Mouse (Mus musculus) CD4-positive, CD25-positive, alpha-beta regulatory T cell (primary cell): ENCODE results near the gene Aknad1. TPM values are rescaled to one million over a fixed set of nuclear protein-coding genes. Genes with fewer than 3 reads are reported as not detected.

Source experiments
- polyA plus RNA-seq: library from polyadenylated mRNA; unstranded; fragments of 100-300 nt; shearing (Covaris generic); gene quantifications from one replicate; pipeline ENCODE4 v1.2.1, GENCODE M21; 2017

Gene Aknad1
- 0.04 TPM for polyA plus RNA-seq

DNA sequence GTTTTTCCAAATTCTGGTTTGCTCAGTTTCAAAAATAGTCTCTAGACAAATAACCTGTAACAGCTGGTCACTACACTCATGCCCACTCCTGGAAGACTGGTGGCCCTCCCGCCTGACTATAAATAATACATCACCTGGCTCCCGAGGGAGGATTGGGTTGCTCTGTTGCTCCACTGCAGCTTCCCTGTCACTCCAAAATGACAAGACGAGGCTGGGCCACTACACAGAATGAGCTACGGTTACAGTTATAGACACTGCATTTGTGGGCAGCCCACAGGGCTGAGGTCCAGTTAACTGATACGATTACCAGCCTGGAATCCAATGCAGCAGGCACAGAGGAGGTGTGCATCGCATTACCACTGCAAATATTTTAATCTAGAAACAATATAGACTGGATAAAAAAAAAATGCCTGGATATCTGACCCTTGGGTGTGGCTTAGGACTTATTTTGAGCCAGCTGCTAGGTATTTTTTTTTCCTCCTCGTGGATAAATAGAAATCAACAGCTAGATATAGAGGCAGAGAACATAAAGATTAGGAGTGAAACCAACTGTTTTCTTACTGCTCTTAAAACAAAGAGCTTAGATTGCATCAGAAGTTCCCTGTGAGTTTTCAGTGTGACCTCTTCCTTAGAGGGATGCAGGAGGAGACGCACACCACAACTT lies at the start of gene Aknad1:
TSS of gene Aknad1 (plus strand) at position 614 of the 664 bp plus-strand sequence.

DNA sequence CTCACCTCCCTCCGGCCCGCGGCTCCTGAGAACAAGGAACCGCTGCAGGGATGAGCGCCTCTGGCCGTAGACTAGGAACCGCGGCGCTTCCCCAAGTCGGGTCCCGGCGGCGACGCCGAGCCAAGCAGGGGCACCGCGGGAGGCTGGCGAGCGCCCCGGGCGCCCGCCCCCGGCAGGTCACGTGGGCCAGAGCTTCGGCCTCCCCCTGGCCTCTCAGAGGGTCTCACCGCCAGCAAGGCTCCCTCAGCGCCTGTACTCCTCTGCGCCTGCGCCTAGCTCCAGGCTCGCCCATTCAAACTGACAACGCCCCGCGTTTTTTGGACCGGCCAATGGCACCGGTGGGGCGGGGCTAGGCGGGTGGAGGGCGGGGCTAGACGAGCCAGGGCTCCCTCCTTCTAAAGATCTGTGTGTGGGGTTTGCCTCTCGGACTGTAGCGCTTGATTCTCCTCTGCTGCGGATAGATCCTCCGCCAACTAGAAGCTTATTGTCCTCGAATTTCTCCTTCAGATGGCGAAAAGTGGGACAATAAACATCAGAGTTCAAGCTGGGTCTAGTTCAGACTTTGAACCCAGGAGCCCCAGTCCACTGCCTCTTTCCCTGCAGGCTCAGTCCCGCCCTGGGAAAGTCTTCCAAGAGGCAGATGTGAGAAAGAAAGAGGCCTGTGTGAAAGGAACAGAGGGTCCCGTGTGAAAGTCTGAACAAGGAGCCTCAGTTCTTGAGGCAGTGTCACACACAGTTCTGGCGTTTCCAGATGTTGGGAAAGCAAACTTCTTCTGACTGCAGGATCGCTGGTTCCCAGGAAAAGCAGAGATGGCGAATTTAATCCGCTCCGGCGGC lies 17.2 kb upstream of the Aknad1 start, which contains the start of gene Gpsm2:
TSS of gene Gpsm2 (minus strand) at position 274 of the 837 bp plus-strand sequence.

Other genes starting within 250 kb of the Aknad1 start
- gene 1700013F07Rik, start 205.5 kb upstream of the Aknad1 start, polyA plus RNA-seq: not detected
- gene 5330417C22Rik, start 203.1 kb upstream of the Aknad1 start, polyA plus RNA-seq: 0.16 TPM
- gene Tmem167b, start 177.2 kb upstream of the Aknad1 start, polyA plus RNA-seq: 33.1 TPM
- gene Taf13, start 168.0 kb upstream of the Aknad1 start, polyA plus RNA-seq: 27.5 TPM
- gene Wdr47, start 148.4 kb upstream of the Aknad1 start, polyA plus RNA-seq: 12.3 TPM
- gene Clcc1, start 85.7 kb upstream of the Aknad1 start, polyA plus RNA-seq: 61.3 TPM
- 6.7 TPM for gene Gpsm2, start 17.3 kb upstream of the Aknad1 start, polyA plus RNA-seq
- 59.5 TPM for gene Stxbp3, start 100.9 kb downstream of the Aknad1 start, polyA plus RNA-seq
- 0.26 TPM for gene Fndc7, start 150.3 kb downstream of the Aknad1 start, polyA plus RNA-seq
- 206 TPM for gene Prpf38b, start 172.1 kb downstream of the Aknad1 start, polyA plus RNA-seq
- gene Henmt1, start 200.2 kb downstream of the Aknad1 start, polyA plus RNA-seq: 1.7 TPM
- gene Gm9857, start 200.8 kb downstream of the Aknad1 start, polyA plus RNA-seq: not detected